Mouse (Mus musculus) hindbrain, embryonic 11.5 days (tissue): ENCODE measurements around the gene H3f3a. TPM values are rescaled to one million over a fixed set of nuclear protein-coding genes. Genes with fewer than 3 reads are reported as not detected.

Source experiments
- polyA plus RNA-seq: library from polyadenylated mRNA; unstranded; fragments of >200 nt; fragmentation: Nextera tagmentation; extraction: Ambion mirVana; gene quantifications from 2 replicates; pipeline ENCODE4 v1.2.1, GENCODE M21; 2014

H3f3a gene
- polyA plus RNA-seq, 1 experiment from 2014 or later = 3,542 TPM

Other genes starting within 250 kb of the H3f3a start
- gene Parp1, start 245.0 kb downstream of the H3f3a start, polyA plus RNA-seq = 141 and 177 TPM in 2 replicates
- 22.4 and 25.9 TPM in 2 replicates for gene Lin9, start 172.8 kb downstream of the H3f3a start, polyA plus RNA-seq
- gene Mixl1, start 116.9 kb downstream of the H3f3a start, polyA plus RNA-seq = 0.13 TPM in 1 of 2 replicates, not detected in the other
- gene Acbd3, start 87.9 kb downstream of the H3f3a start, polyA plus RNA-seq = 24.8 and 27.7 TPM in 2 replicates
- gene Sde2, start 37.2 kb upstream of the H3f3a start, polyA plus RNA-seq = 33.8 and 34.7 TPM in 2 replicates
- gene Lefty2, start 79.2 kb upstream of the H3f3a start, polyA plus RNA-seq = not detected in 2 replicates
- 81.2 and 88.5 TPM in 2 replicates for gene Pycr2, start 90.3 kb upstream of the H3f3a start, polyA plus RNA-seq
- 0.39 and 0.90 TPM in 2 replicates for gene Lefty1, start 121.1 kb upstream of the H3f3a start, polyA plus RNA-seq
- gene Tmem63a, start 128.4 kb upstream of the H3f3a start, polyA plus RNA-seq = 3.0 and 3.4 TPM in 2 replicates
- gene Ephx1, start 207.0 kb upstream of the H3f3a start, polyA plus RNA-seq = 1.5 and 2.2 TPM in 2 replicates
- not detected in 2 replicates for gene 9130409I23Rik, start 237.3 kb upstream of the H3f3a start, polyA plus RNA-seq